Mouse (Mus musculus): ENCODE results near the gene Tmco3.

DNA sequence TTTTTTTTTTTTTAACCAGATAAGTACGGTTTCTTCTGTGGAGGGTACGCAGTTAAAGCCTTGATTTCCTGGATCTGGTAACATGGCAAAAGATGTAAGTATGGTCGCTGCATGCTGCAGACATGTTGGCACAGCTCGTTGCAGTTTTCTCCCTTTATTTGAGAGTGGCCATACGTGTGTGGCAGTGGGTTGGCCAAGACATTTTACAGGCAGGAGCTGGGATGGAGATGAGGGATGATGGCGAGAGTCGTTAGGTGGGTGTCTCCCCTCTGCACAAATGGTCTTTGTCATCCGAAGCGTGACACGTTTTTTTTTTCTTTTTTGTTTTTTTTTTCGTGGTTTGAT, 51.6 kb downstream of the Tmco3 start:
- TF ChIP-seq POLR2A (IDR thresholded peaks at IDR 0.05; ENCODE audit: insufficient read depth, low read length), result no peak
- no peak for TF ChIP-seq CTCF (IDR thresholded peaks at IDR 0.05; ENCODE audit: low read depth, low read length)
- TF ChIP-seq EP300 (IDR thresholded peaks at IDR 0.05; ENCODE audit: insufficient read depth, low read depth, low read length), result no peak

All from ES-Bruce4 (cell line).